Mouse (Mus musculus): ENCODE data around the gene Aebp1. TPM values are rescaled to one million over a fixed set of nuclear protein-coding genes. Genes with fewer than 3 reads are reported as not detected.

The Aebp1 gene
- polyA plus RNA-seq, 1 experiment from 2014 or later = 68.8 TPM

- no peak overlapping the region for H3K27ac ChIP-seq (replicated peaks; ENCODE audit: low read depth, low read length)
- H3K4me3 ChIP-seq (ENCODE audit: low read depth, low read length) = no peak overlapping the region
- no peaks in the 10 kb centered on the region for H3K27me3 ChIP-seq (replicated peaks; ENCODE audit: control insufficient read depth, insufficient read depth, low read length)
- peak; percentile 17; the same call in 1 of the 2 replicates for ATAC-seq (ENCODE audit: low read depth)
- WGBS = 47% methylated on average over 1 of the region's 1 CpGs
- peaks cover 39% of the 10 kb centered on the region for H3K36me3 ChIP-seq (ENCODE audit: control insufficient read depth, insufficient read depth, low read length)
- DNase-seq (ENCODE audit: low spot score) = peak; percentile 42
- no peak overlapping the region for H3K9ac ChIP-seq (ENCODE audit: low read depth, low read length)
- no peaks in the 10 kb centered on the region for H3K9me3 ChIP-seq (ENCODE audit: control insufficient read depth, low read length)
- no peak overlapping the region for H3K4me2 ChIP-seq (ENCODE audit: low read depth, low read length)
- no peaks in the 10 kb centered on the region for H3K4me1 ChIP-seq (ENCODE audit: control insufficient read depth, insufficient read depth, low read length)
These were observed 25.6 kb upstream of the Aebp1 start for GRCm38 (mm10) chr11:5836126-5836525.

- WGBS = under 1% methylated on average over 61 of the region's 63 CpGs
- peak; percentile 94 for ATAC-seq (ENCODE audit: low read depth)
These were observed 24.2 kb upstream of the Aebp1 start, which contains the start of gene Polm for GRCm38 (mm10) chr11:5837251-5838246. Gene Polm (minus strand): TSS chr11:5838016.

GRCm38 (mm10) chr11:5840346-5840745 lies 21.4 kb upstream of the Aebp1 start:
- DNase-seq (ENCODE audit: low spot score) (no peak), ATAC-seq (ENCODE audit: low read depth) (no peak)
- Histone ChIP-seq H3K9ac (ENCODE audit: low read depth, low read length) (no peak overlapping the region), H3K36me3 (ENCODE audit: control insufficient read depth, insufficient read depth, low read length) (0 out of 2 replicates have a peak, but pooled peaks cover 3% of the 10 kb centered on the region), H3K27me3 (replicated peaks; ENCODE audit: control insufficient read depth, insufficient read depth, low read length) (no peaks in the 10 kb centered on the region), H3K27ac (replicated peaks; ENCODE audit: low read depth, low read length) (no peak overlapping the region), H3K9me3 (ENCODE audit: control insufficient read depth, low read length) (no peaks in the 10 kb centered on the region), H3K4me2 (ENCODE audit: low read depth, low read length) (no peak overlapping the region), H3K4me1 (ENCODE audit: control insufficient read depth, insufficient read depth, low read length) (no peaks in the 10 kb centered on the region), H3K4me3 (ENCODE audit: low read depth, low read length) (no peak overlapping the region)
- 64% methylated on average over 7 of the region's 7 CpGs for WGBS

More at GRCm38 (mm10) chr11:5837251-5838246, 24.2 kb upstream of the Aebp1 start, which contains the start of gene Polm:
- DNase-seq (ENCODE audit: low spot score) = peak; percentile 98
- Histone ChIP-seq H3K4me2 (ENCODE audit: low read depth, low read length) (peak within 1 kb of the TSS; percentile 89), H3K36me3 (ENCODE audit: control insufficient read depth, insufficient read depth, low read length) (peaks cover 25% of the 10 kb centered on the region), H3K27ac (replicated peaks; ENCODE audit: low read depth, low read length) (peak within 1 kb of the TSS; percentile 83), H3K9ac (ENCODE audit: low read depth, low read length) (peak within 1 kb of the TSS; percentile 75), H3K27me3 (replicated peaks; ENCODE audit: control insufficient read depth, insufficient read depth, low read length) (no peaks in the 10 kb centered on the region), H3K4me1 (ENCODE audit: control insufficient read depth, insufficient read depth, low read length) (no peaks in the 10 kb centered on the region), H3K9me3 (ENCODE audit: control insufficient read depth, low read length) (no peaks in the 10 kb centered on the region), H3K4me3 (ENCODE audit: low read depth, low read length) (peak within 1 kb of the TSS; percentile 65)

- no peaks in the 10 kb centered on the region for H3K36me3 ChIP-seq (ENCODE audit: control insufficient read depth, insufficient read depth, low read length)
- WGBS = 90% methylated on average over 2 of the region's 2 CpGs
- no peak overlapping the region for H3K4me3 ChIP-seq (ENCODE audit: low read depth, low read length)
- H3K27ac ChIP-seq (replicated peaks; ENCODE audit: low read depth, low read length) = no peak overlapping the region
- no peak for DNase-seq (ENCODE audit: low spot score)
- no peaks in the 10 kb centered on the region for H3K27me3 ChIP-seq (replicated peaks; ENCODE audit: control insufficient read depth, insufficient read depth, low read length)
- H3K9ac ChIP-seq (ENCODE audit: low read depth, low read length) = no peak overlapping the region
- H3K4me1 ChIP-seq (ENCODE audit: control insufficient read depth, insufficient read depth, low read length) = no peaks in the 10 kb centered on the region; the same call in 1 of the 2 replicates
- no peak for ATAC-seq (ENCODE audit: low read depth)
- H3K9me3 ChIP-seq (ENCODE audit: control insufficient read depth, low read length) = no peaks in the 10 kb centered on the region
- no peak overlapping the region for H3K4me2 ChIP-seq (ENCODE audit: low read depth, low read length)
These were observed 20.0 kb upstream of the Aebp1 start for GRCm38 (mm10) chr11:5841751-5842150.

- ATAC-seq (ENCODE audit: low read depth) (no peak), DNase-seq (ENCODE audit: low spot score) (no peak)
- Histone ChIP-seq H3K4me2 (ENCODE audit: low read depth, low read length) (no peak overlapping the region), H3K9me3 (ENCODE audit: control insufficient read depth, low read length) (no peaks in the 10 kb centered on the region), H3K9ac (ENCODE audit: low read depth, low read length) (no peak overlapping the region), H3K27me3 (replicated peaks; ENCODE audit: control insufficient read depth, insufficient read depth, low read length) (no peaks in the 10 kb centered on the region), H3K4me1 (ENCODE audit: control insufficient read depth, insufficient read depth, low read length) (no peaks in the 10 kb centered on the region; the same call in 1 of the 2 replicates), H3K4me3 (ENCODE audit: low read depth, low read length) (no peak overlapping the region), H3K36me3 (ENCODE audit: control insufficient read depth, insufficient read depth, low read length) (no peaks in the 10 kb centered on the region), H3K27ac (replicated peaks; ENCODE audit: low read depth, low read length) (no peak overlapping the region)
- whole genome bisulfite sequencing = 80% methylated on average over 3 of the region's 3 CpGs
These were observed 18.6 kb upstream of the Aebp1 start for GRCm38 (mm10) chr11:5843131-5843530.

- Histone ChIP-seq H3K4me2 (ENCODE audit: low read depth, low read length) (no peak overlapping the region), H3K27me3 (replicated peaks; ENCODE audit: control insufficient read depth, insufficient read depth, low read length) (no peaks in the 10 kb centered on the region), H3K9ac (ENCODE audit: low read depth, low read length) (no peak overlapping the region), H3K9me3 (ENCODE audit: control insufficient read depth, low read length) (no peaks in the 10 kb centered on the region), H3K27ac (replicated peaks; ENCODE audit: low read depth, low read length) (no peak overlapping the region), H3K4me1 (ENCODE audit: control insufficient read depth, insufficient read depth, low read length) (peaks cover 3% of the 10 kb centered on the region; the same call in 1 of the 2 replicates), H3K4me3 (ENCODE audit: low read depth, low read length) (no peak overlapping the region), H3K36me3 (ENCODE audit: control insufficient read depth, insufficient read depth, low read length) (no peaks in the 10 kb centered on the region)
- ATAC-seq (ENCODE audit: low read depth) = no peak
- 60% methylated on average over 7 of the region's 7 CpGs for WGBS
- DNase-seq (ENCODE audit: low spot score) = no peak
These were observed 15.0 kb upstream of the Aebp1 start for GRCm38 (mm10) chr11:5846639-5847345.

- Histone ChIP-seq H3K9ac (ENCODE audit: low read depth, low read length) (no peak overlapping the region), H3K27me3 (replicated peaks; ENCODE audit: control insufficient read depth, insufficient read depth, low read length) (no peaks in the 10 kb centered on the region), H3K4me2 (ENCODE audit: low read depth, low read length) (no peak overlapping the region), H3K36me3 (ENCODE audit: control insufficient read depth, insufficient read depth, low read length) (no peaks in the 10 kb centered on the region), H3K9me3 (ENCODE audit: control insufficient read depth, low read length) (no peaks in the 10 kb centered on the region), H3K4me3 (ENCODE audit: low read depth, low read length) (no peak overlapping the region), H3K27ac (replicated peaks; ENCODE audit: low read depth, low read length) (no peak overlapping the region), H3K4me1 (ENCODE audit: control insufficient read depth, insufficient read depth, low read length) (peaks cover 3% of the 10 kb centered on the region; the same call in 1 of the 2 replicates)
- DNase-seq (ENCODE audit: low spot score) (peak; percentile 62), ATAC-seq (ENCODE audit: low read depth) (peak; percentile 62; the same call in 1 of the 2 replicates)
- 46% methylated on average over 6 of the region's 6 CpGs for WGBS
These were observed 13.0 kb upstream of the Aebp1 start for GRCm38 (mm10) chr11:5848741-5849140.

- Histone ChIP-seq H3K9ac (ENCODE audit: low read depth, low read length) (no peak overlapping the region), H3K36me3 (ENCODE audit: control insufficient read depth, insufficient read depth, low read length) (no peaks in the 10 kb centered on the region), H3K4me2 (ENCODE audit: low read depth, low read length) (no peak overlapping the region), H3K27me3 (replicated peaks; ENCODE audit: control insufficient read depth, insufficient read depth, low read length) (no peaks in the 10 kb centered on the region), H3K27ac (replicated peaks; ENCODE audit: low read depth, low read length) (no peak overlapping the region), H3K9me3 (ENCODE audit: control insufficient read depth, low read length) (no peaks in the 10 kb centered on the region), H3K4me3 (ENCODE audit: low read depth, low read length) (no peak overlapping the region), H3K4me1 (ENCODE audit: control insufficient read depth, insufficient read depth, low read length) (peaks cover 3% of the 10 kb centered on the region; the same call in 1 of the 2 replicates)
- no peak for ATAC-seq (ENCODE audit: low read depth)
- 80% methylated on average over 1 of the region's 2 CpGs for WGBS
- peak; percentile 31 for DNase-seq (ENCODE audit: low spot score)
These were observed 12.4 kb upstream of the Aebp1 start for GRCm38 (mm10) chr11:5849316-5849715.
